Mouse (Mus musculus) thymus, postnatal 14 days (tissue): Measurements from ENCODE around the gene Olfr810.

Source experiments
- DNase-seq: peaks from one replicate; pipeline ENCODE4 v3.0.0; 2021

Gene Olfr810

GRCm38 (mm10) chr10:129794817-129795216 lies at the start of gene Olfr810:
Olfr810 (minus strand) TSS chr10:129794917.
- DNase-seq: no peak

- no peak for DNase-seq
Observed at GRCm38 (mm10) chr10:129804296-129804695, 9.6 kb upstream of the Olfr810 start, which contains the start of gene Olfr811. Olfr811 (minus strand) TSS chr10:129804396.

- no peak for DNase-seq
Observed at GRCm38 (mm10) chr10:129778123-129778522, 16.6 kb downstream of the Olfr810 start.

DNA sequence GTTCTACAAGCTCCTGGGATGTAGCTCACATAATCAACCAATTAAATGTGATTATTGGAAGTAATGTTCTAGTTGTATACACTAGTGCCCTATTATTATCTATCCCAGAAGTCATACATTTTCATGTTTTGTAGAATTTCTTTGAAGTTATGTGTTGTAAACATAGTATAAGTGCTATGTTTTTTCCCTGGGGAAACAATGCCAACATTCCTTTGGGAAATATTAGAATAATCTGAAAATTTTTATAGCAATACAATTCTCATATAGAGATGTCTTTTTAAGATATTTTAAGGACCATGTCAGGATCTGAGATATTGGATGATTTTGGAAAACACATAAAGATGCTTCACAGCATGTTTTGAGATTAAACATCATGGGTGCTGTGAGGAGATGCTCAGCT lies 20.4 kb downstream of the Olfr810 start, which contains the start of gene Olfr809:
TSS of gene Olfr809 (plus strand) at position 301 of the 400 bp plus-strand sequence.
- DNase-seq: no peak

- no peak for DNase-seq
Observed at GRCm38 (mm10) chr10:129765182-129765581, 29.5 kb downstream of the Olfr810 start, which contains the start of gene Olfr808. Olfr808 (plus strand) TSS chr10:129765482.

DNA sequence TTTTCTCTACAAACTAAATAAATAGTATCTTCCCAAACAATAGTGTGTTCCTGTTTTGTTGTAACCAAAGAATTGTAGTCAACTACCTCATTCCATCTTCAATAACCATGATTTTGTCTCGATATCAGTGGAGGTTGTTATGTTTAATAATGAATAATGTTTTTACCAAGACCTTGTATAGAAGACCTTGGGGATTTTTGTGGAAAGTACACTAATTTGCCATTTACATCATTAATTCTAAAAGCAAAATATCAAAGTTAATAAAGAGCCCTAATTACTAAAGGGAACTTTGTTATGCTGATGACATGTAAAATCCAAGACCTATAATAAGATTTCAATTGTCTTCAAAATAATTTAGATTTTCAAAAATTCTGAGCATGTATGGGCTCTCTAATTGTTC lies 37.0 kb downstream of the Olfr810 start, which contains the start of gene Olfr807:
TSS of gene Olfr807 (minus strand) at position 101 of the 400 bp plus-strand sequence.
- DNase-seq: no peak

- DNase-seq: no peak
Observed at GRCm38 (mm10) chr10:129741821-129742220, 52.9 kb downstream of the Olfr810 start, which contains the start of gene Olfr806. Olfr806 (minus strand) TSS chr10:129741921.
